Mouse (Mus musculus): ENCODE data around the gene Cnksr3. TPM values are rescaled to one million over a fixed set of nuclear protein-coding genes. Genes with fewer than 3 reads are reported as not detected.

The Cnksr3 gene
- polyA plus RNA-seq, 1 experiment from 2014 or later: 3.2 TPM

GRCm38 (mm10) chr10:7103872-7104271 lies 108.2 kb downstream of the Cnksr3 start:
- Histone ChIP-seq H3K9me3 (replicated peaks; ENCODE audit: control insufficient read depth, low read length) (no peaks in the 10 kb centered on the region), H3K27me3 (replicated peaks; ENCODE audit: control insufficient read depth, insufficient read depth, low read length) (no peaks in the 10 kb centered on the region), H3K36me3 (ENCODE audit: control insufficient read depth, insufficient read depth, low read length) (no peaks in the 10 kb centered on the region), H3K4me1 (ENCODE audit: control insufficient read depth, insufficient read depth, low read length) (no peaks in the 10 kb centered on the region), H3K27ac (ENCODE audit: low read depth, low read length) (no peak overlapping the region), H3K4me3 (ENCODE audit: low read depth, low read length) (no peak overlapping the region), H3K9ac (ENCODE audit: low read length) (no peak overlapping the region), H3K4me2 (ENCODE audit: low read length) (no peak overlapping the region)
- DNase-seq (ENCODE audit: low spot score): no peak
- 81% methylated on average over 1 of the region's 1 CpGs for WGBS
- no peak for ATAC-seq

- no peaks in the 10 kb centered on the region for H3K4me1 ChIP-seq (ENCODE audit: control insufficient read depth, insufficient read depth, low read length)
- no peak overlapping the region for H3K4me3 ChIP-seq (ENCODE audit: low read depth, low read length)
- WGBS: 80% methylated on average over 1 of the region's 1 CpGs
- H3K36me3 ChIP-seq (ENCODE audit: control insufficient read depth, insufficient read depth, low read length): no peaks in the 10 kb centered on the region
- no peak overlapping the region for H3K4me2 ChIP-seq (ENCODE audit: low read length)
- ATAC-seq (no peak), DNase-seq (ENCODE audit: low spot score) (no peak)
- H3K27me3 ChIP-seq (replicated peaks; ENCODE audit: control insufficient read depth, insufficient read depth, low read length): no peaks in the 10 kb centered on the region
- H3K9ac ChIP-seq (ENCODE audit: low read length): no peak overlapping the region
- H3K9me3 ChIP-seq (replicated peaks; ENCODE audit: control insufficient read depth, low read length): no peaks in the 10 kb centered on the region
- no peak overlapping the region for H3K27ac ChIP-seq (ENCODE audit: low read depth, low read length)
Measured at GRCm38 (mm10) chr10:7077971-7078370, 134.1 kb downstream of the Cnksr3 start.

- no peak overlapping the region for H3K4me3 ChIP-seq (ENCODE audit: low read depth, low read length)
- no peak for DNase-seq (ENCODE audit: low spot score)
- 85% methylated on average over 7 of the region's 7 CpGs for WGBS
Measured at GRCm38 (mm10) chr10:7077389-7077808, 134.6 kb downstream of the Cnksr3 start.

GRCm38 (mm10) chr10:7076662-7077211 lies 135.3 kb downstream of the Cnksr3 start:
- no peak overlapping the region for H3K4me3 ChIP-seq (ENCODE audit: low read depth, low read length)
- H3K27ac ChIP-seq (ENCODE audit: low read depth, low read length): no peak overlapping the region
- ATAC-seq: peak; percentile 45
- no peak for DNase-seq (ENCODE audit: low spot score)
- H3K9me3 ChIP-seq (replicated peaks; ENCODE audit: control insufficient read depth, low read length): no peaks in the 10 kb centered on the region
- H3K27me3 ChIP-seq (replicated peaks; ENCODE audit: control insufficient read depth, insufficient read depth, low read length): no peaks in the 10 kb centered on the region
- WGBS: 62% methylated on average over 7 of the region's 8 CpGs
- no peaks in the 10 kb centered on the region for H3K36me3 ChIP-seq (ENCODE audit: control insufficient read depth, insufficient read depth, low read length)
- no peak overlapping the region for H3K9ac ChIP-seq (ENCODE audit: low read length)
- no peaks in the 10 kb centered on the region for H3K4me1 ChIP-seq (ENCODE audit: control insufficient read depth, insufficient read depth, low read length)
- no peak overlapping the region for H3K4me2 ChIP-seq (ENCODE audit: low read length)

More at GRCm38 (mm10) chr10:7077389-7077808, 134.6 kb downstream of the Cnksr3 start:
- no peaks in the 10 kb centered on the region for H3K9me3 ChIP-seq (replicated peaks; ENCODE audit: control insufficient read depth, low read length)
- no peak overlapping the region for H3K27ac ChIP-seq (ENCODE audit: low read depth, low read length)
- no peaks in the 10 kb centered on the region for H3K27me3 ChIP-seq (replicated peaks; ENCODE audit: control insufficient read depth, insufficient read depth, low read length)
- no peak for ATAC-seq
- no peak overlapping the region for H3K4me2 ChIP-seq (ENCODE audit: low read length)
- H3K4me1 ChIP-seq (ENCODE audit: control insufficient read depth, insufficient read depth, low read length): no peaks in the 10 kb centered on the region
- no peaks in the 10 kb centered on the region for H3K36me3 ChIP-seq (ENCODE audit: control insufficient read depth, insufficient read depth, low read length)
- H3K9ac ChIP-seq (ENCODE audit: low read length): no peak overlapping the region

DNA sequence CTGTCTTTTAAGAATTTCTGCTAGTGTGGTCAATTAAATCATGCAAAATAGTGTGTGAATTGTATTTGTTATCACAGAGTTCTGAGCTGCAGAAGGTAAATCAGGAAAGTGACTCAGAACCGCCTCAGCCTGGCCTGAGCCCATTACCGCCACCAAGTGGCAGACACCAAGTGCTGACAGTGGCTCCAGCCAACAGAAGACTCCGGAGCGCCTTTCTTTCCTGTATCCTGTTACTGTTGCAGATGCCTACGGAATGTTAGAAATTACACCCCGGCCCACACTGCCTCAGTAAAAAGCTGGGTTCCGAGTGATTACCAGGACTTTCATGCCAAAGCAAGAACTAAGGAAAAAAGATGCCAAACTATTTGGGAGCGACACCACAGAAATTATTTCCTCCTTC lies 135.8 kb downstream of the Cnksr3 start:
- DNase-seq (ENCODE audit: low spot score) (peak; percentile 79), ATAC-seq (peak; percentile 91)
- Histone ChIP-seq H3K27me3 (replicated peaks; ENCODE audit: control insufficient read depth, insufficient read depth, low read length) (no peaks in the 10 kb centered on the region), H3K36me3 (ENCODE audit: control insufficient read depth, insufficient read depth, low read length) (no peaks in the 10 kb centered on the region), H3K4me3 (ENCODE audit: low read depth, low read length) (no peak overlapping the region), H3K27ac (ENCODE audit: low read depth, low read length) (no peak overlapping the region), H3K9ac (ENCODE audit: low read length) (no peak overlapping the region), H3K4me2 (ENCODE audit: low read length) (no peak overlapping the region), H3K9me3 (replicated peaks; ENCODE audit: control insufficient read depth, low read length) (no peaks in the 10 kb centered on the region), H3K4me1 (ENCODE audit: control insufficient read depth, insufficient read depth, low read length) (no peaks in the 10 kb centered on the region)
- 16% methylated on average over 8 of the region's 8 CpGs for WGBS

- H3K4me3 ChIP-seq (ENCODE audit: low read depth, low read length): no peak overlapping the region
- H3K9me3 ChIP-seq (replicated peaks; ENCODE audit: control insufficient read depth, low read length): no peaks in the 10 kb centered on the region
- ATAC-seq: no peak
- WGBS: 80% methylated on average over 2 of the region's 2 CpGs
- no peaks in the 10 kb centered on the region for H3K4me1 ChIP-seq (ENCODE audit: control insufficient read depth, insufficient read depth, low read length)
- H3K36me3 ChIP-seq (ENCODE audit: control insufficient read depth, insufficient read depth, low read length): no peaks in the 10 kb centered on the region
- H3K9ac ChIP-seq (ENCODE audit: low read length): no peak overlapping the region
- H3K4me2 ChIP-seq (ENCODE audit: low read length): no peak overlapping the region
- no peak for DNase-seq (ENCODE audit: low spot score)
- no peak overlapping the region for H3K27ac ChIP-seq (ENCODE audit: low read depth, low read length)
- no peaks in the 10 kb centered on the region for H3K27me3 ChIP-seq (replicated peaks; ENCODE audit: control insufficient read depth, insufficient read depth, low read length)
Measured at GRCm38 (mm10) chr10:7075661-7076060, 136.4 kb downstream of the Cnksr3 start.

DNA sequence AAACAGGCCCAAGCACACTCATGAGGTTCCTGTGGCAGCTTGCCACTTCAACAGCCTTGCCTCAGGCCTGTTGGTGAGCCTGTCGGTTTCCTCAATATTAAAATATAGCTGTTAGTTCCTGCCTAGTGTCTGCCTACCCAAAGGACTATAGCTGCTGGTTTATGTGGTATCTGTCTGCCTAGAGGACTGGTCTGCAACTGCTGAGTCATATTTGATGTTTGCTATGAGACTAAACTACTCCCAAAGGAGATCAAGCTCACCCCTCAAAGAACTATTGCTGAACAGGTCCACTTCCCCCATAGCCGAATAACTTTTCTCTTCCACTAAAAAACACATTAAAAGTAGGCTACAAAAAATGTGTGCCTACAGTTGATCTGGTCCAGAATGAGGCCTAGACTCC lies 137.8 kb downstream of the Cnksr3 start:
- Histone ChIP-seq H3K4me2 (ENCODE audit: low read length) (no peak overlapping the region), H3K4me1 (ENCODE audit: control insufficient read depth, insufficient read depth, low read length) (no peaks in the 10 kb centered on the region), H3K27ac (ENCODE audit: low read depth, low read length) (no peak overlapping the region), H3K9me3 (replicated peaks; ENCODE audit: control insufficient read depth, low read length) (no peaks in the 10 kb centered on the region), H3K27me3 (replicated peaks; ENCODE audit: control insufficient read depth, insufficient read depth, low read length) (no peaks in the 10 kb centered on the region), H3K4me3 (ENCODE audit: low read depth, low read length) (no peak overlapping the region), H3K36me3 (ENCODE audit: control insufficient read depth, insufficient read depth, low read length) (no peaks in the 10 kb centered on the region), H3K9ac (ENCODE audit: low read length) (no peak overlapping the region)
- ATAC-seq: no peak
- WGBS: 92% methylated on average over 2 of the region's 2 CpGs
- no peak for DNase-seq (ENCODE audit: low spot score)

DNA sequence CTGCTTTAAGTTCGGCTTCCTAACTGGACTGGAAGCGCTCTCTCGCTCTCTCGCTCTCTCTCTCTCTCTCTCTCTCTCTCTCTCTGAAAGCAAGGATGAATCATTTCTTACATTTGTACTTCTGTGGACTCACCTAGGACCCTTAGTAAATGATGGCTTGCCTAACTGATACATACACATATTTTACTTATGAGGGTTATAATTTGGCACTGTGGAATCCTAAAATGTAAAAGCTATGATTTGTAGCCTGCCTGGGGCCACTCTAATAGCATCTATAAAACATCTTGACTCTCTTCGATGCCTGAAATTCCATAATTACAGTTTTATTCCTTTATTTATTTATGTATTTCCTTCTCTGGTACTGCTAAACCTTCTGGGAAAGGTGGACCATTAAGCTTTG lies 141.1 kb downstream of the Cnksr3 start:
- DNase-seq (ENCODE audit: low spot score) (no peak), ATAC-seq (no peak)
- no peaks in the 10 kb centered on the region for H3K4me1 ChIP-seq (ENCODE audit: control insufficient read depth, insufficient read depth, low read length)
- H3K9ac ChIP-seq (ENCODE audit: low read length): no peak overlapping the region
- H3K9me3 ChIP-seq (replicated peaks; ENCODE audit: control insufficient read depth, low read length): no peaks in the 10 kb centered on the region
- 89% methylated on average over 5 of the region's 5 CpGs for WGBS
- no peak overlapping the region for H3K4me2 ChIP-seq (ENCODE audit: low read length)
- no peaks in the 10 kb centered on the region for H3K27me3 ChIP-seq (replicated peaks; ENCODE audit: control insufficient read depth, insufficient read depth, low read length)
- H3K4me3 ChIP-seq (ENCODE audit: low read depth, low read length): no peak overlapping the region
- no peak overlapping the region for H3K27ac ChIP-seq (ENCODE audit: low read depth, low read length)
- H3K36me3 ChIP-seq (ENCODE audit: control insufficient read depth, insufficient read depth, low read length): no peaks in the 10 kb centered on the region

DNA sequence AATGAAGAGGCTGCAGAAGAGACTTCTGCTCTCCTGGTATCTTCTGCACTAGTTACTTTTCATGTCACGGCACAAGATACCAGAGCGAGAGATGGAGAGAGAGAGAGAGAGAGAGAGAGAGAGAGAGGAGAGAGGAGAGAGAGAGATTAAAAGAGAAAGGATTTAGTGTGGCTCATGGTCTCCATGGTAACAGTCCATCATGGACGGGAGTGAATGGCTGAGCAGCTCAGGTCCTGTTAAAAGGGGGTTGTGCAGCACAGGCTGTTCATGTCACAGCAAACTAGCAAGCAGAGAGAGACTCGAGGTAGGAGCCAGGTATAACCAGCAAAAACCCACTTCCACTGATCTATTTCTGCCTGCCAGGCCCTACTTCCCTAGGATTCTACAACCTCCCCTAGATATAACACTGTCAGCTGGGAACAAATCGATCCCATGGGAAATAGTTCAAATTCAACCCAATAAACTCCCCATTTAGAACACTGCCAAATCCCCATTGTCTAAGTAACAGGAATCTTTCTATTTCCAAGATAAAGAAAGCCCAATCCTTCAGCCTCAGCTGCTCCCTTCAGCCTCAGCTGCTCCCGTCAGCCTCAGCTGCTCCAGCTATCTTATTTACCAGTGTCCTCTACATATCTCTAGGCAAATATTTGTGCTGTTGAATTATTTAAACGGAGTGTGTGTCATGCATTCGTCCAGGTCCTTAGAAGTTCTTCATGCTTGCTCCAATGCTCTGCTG lies 141.8 kb downstream of the Cnksr3 start:
- no peaks in the 10 kb centered on the region for H3K36me3 ChIP-seq (ENCODE audit: control insufficient read depth, insufficient read depth, low read length)
- H3K4me2 ChIP-seq (ENCODE audit: low read length): no peak overlapping the region
- no peaks in the 10 kb centered on the region for H3K9me3 ChIP-seq (replicated peaks; ENCODE audit: control insufficient read depth, low read length)
- ATAC-seq (peak; percentile 69; the same call in 1 of the 2 replicates), DNase-seq (ENCODE audit: low spot score) (peak; percentile 38)
- H3K9ac ChIP-seq (ENCODE audit: low read length): no peak overlapping the region
- no peak overlapping the region for H3K4me3 ChIP-seq (ENCODE audit: low read depth, low read length)
- H3K27ac ChIP-seq (ENCODE audit: low read depth, low read length): no peak overlapping the region
- no peaks in the 10 kb centered on the region for H3K4me1 ChIP-seq (ENCODE audit: control insufficient read depth, insufficient read depth, low read length)
- H3K27me3 ChIP-seq (replicated peaks; ENCODE audit: control insufficient read depth, insufficient read depth, low read length): no peaks in the 10 kb centered on the region
- WGBS: 42% methylated on average over 8 of the region's 8 CpGs
